Mouse (Mus musculus): ENCODE results near the gene Pde4b. TPM values are rescaled to one million over a fixed set of nuclear protein-coding genes. Genes with fewer than 3 reads are reported as not detected.

Gene Pde4b
- polyA plus RNA-seq, 1 experiment from 2014 or later: 6.8 TPM

- Histone ChIP-seq H3K9ac (ENCODE audit: low read length) (no peak overlapping the region), H3K4me1 (ENCODE audit: control insufficient read depth, insufficient read depth, low read length) (no peaks in the 10 kb centered on the region), H3K27me3 (ENCODE audit: control insufficient read depth, insufficient read depth, low read length) (no peaks in the 10 kb centered on the region), H3K4me2 (ENCODE audit: low read depth, severe bottlenecking) (no peak overlapping the region), H3K36me3 (ENCODE audit: control insufficient read depth, insufficient read depth, low read length) (no peaks in the 10 kb centered on the region), H3K4me3 (ENCODE audit: low read depth, low read length) (no peak overlapping the region), H3K9me3 (ENCODE audit: control insufficient read depth, low read length) (no peaks in the 10 kb centered on the region), H3K27ac (replicated peaks; ENCODE audit: low read depth, low read length) (no peak overlapping the region)
- DNase-seq (ENCODE audit: low spot score) (no peak), ATAC-seq (ENCODE audit: insufficient number of reproducible peaks, low FRiP score, low TSS enrichment, low read depth) (no peak)
- WGBS: 82% methylated on average over 2 of the region's 2 CpGs
Measured at GRCm38 (mm10) chr4:102518341-102518740, 431.0 kb downstream of the Pde4b start.

GRCm38 (mm10) chr4:102520669-102521261 is 433.4 kb downstream of the Pde4b start:
- H3K4me3 ChIP-seq (ENCODE audit: low read depth, low read length): no peak overlapping the region
- H3K4me1 ChIP-seq (ENCODE audit: control insufficient read depth, insufficient read depth, low read length): no peaks in the 10 kb centered on the region
- no peak overlapping the region for H3K4me2 ChIP-seq (ENCODE audit: low read depth, severe bottlenecking)
- H3K27ac ChIP-seq (replicated peaks; ENCODE audit: low read depth, low read length): no peak overlapping the region
- ATAC-seq (ENCODE audit: insufficient number of reproducible peaks, low FRiP score, low TSS enrichment, low read depth): no peak
- H3K9me3 ChIP-seq (ENCODE audit: control insufficient read depth, low read length): no peaks in the 10 kb centered on the region
- no peaks in the 10 kb centered on the region for H3K36me3 ChIP-seq (ENCODE audit: control insufficient read depth, insufficient read depth, low read length)
- no peak overlapping the region for H3K9ac ChIP-seq (ENCODE audit: low read length)
- no peak for DNase-seq (ENCODE audit: low spot score)
- 71% methylated on average over 8 of the region's 8 CpGs for WGBS
- H3K27me3 ChIP-seq (ENCODE audit: control insufficient read depth, insufficient read depth, low read length): no peaks in the 10 kb centered on the region

- 83% methylated on average over 6 of the region's 6 CpGs for WGBS
- ATAC-seq (ENCODE audit: insufficient number of reproducible peaks, low FRiP score, low TSS enrichment, low read depth) (no peak), DNase-seq (ENCODE audit: low spot score) (no peak)
- H3K9ac ChIP-seq (ENCODE audit: low read length): no peak overlapping the region
- no peaks in the 10 kb centered on the region for H3K4me1 ChIP-seq (ENCODE audit: control insufficient read depth, insufficient read depth, low read length)
- H3K27me3 ChIP-seq (ENCODE audit: control insufficient read depth, insufficient read depth, low read length): no peaks in the 10 kb centered on the region
- H3K27ac ChIP-seq (replicated peaks; ENCODE audit: low read depth, low read length): no peak overlapping the region
- no peak overlapping the region for H3K4me2 ChIP-seq (ENCODE audit: low read depth, severe bottlenecking)
- no peak overlapping the region for H3K4me3 ChIP-seq (ENCODE audit: low read depth, low read length)
- no peaks in the 10 kb centered on the region for H3K9me3 ChIP-seq (ENCODE audit: control insufficient read depth, low read length)
- no peaks in the 10 kb centered on the region for H3K36me3 ChIP-seq (ENCODE audit: control insufficient read depth, insufficient read depth, low read length)
Measured at GRCm38 (mm10) chr4:102521434-102521833, 434.1 kb downstream of the Pde4b start.

DNA sequence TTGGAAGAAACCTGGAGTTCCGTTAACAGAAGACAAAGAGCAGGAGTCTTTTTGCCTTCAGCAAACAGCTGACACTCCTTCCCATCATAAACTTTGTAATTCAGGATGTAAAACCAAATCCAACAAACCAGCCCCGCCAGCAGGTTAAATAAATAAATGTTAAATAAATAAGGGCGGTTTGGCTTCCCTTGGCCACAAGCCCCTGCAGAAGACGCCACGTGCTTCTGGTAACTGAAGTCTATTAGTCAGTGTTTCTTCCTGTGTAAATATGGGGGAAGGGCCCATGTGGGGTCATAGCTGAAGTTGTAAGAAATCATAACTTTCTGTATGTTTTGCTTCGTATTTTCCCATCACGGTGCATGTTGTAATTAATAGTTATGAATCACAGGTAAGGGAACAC is 440.0 kb downstream of the Pde4b start:
- WGBS: 83% methylated on average over 7 of the region's 7 CpGs
- H3K27me3 ChIP-seq (ENCODE audit: control insufficient read depth, insufficient read depth, low read length): no peaks in the 10 kb centered on the region
- ATAC-seq (ENCODE audit: insufficient number of reproducible peaks, low FRiP score, low TSS enrichment, low read depth) (no peak), DNase-seq (ENCODE audit: low spot score) (no peak)
- H3K4me2 ChIP-seq (ENCODE audit: low read depth, severe bottlenecking): no peak overlapping the region
- no peaks in the 10 kb centered on the region for H3K4me1 ChIP-seq (ENCODE audit: control insufficient read depth, insufficient read depth, low read length)
- no peak overlapping the region for H3K4me3 ChIP-seq (ENCODE audit: low read depth, low read length)
- no peaks in the 10 kb centered on the region for H3K9me3 ChIP-seq (ENCODE audit: control insufficient read depth, low read length)
- no peaks in the 10 kb centered on the region for H3K36me3 ChIP-seq (ENCODE audit: control insufficient read depth, insufficient read depth, low read length)
- H3K27ac ChIP-seq (replicated peaks; ENCODE audit: low read depth, low read length): no peak overlapping the region
- H3K9ac ChIP-seq (ENCODE audit: low read length): no peak overlapping the region

DNA sequence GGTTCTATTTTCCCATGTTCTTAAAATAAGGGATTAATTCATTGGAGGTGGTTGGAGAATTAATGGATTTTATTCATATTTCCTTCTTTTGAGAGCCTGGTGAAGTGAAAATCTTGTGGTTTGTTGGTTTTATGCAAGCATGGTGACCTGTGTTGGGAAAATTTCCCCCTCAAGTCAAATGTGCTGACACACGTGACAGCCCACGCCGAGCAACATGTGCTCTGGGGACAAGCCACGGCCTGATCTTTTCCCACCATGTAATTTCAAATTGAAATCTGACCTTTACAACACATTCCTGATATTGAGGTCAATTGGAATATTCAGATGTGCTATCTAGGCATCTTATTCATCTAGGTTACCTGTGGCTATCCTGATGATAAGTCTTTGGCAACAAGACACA is 443.5 kb downstream of the Pde4b start:
- Histone ChIP-seq H3K9ac (ENCODE audit: low read length) (no peak overlapping the region), H3K4me1 (ENCODE audit: control insufficient read depth, insufficient read depth, low read length) (no peaks in the 10 kb centered on the region)
- 85% methylated on average over 4 of the region's 4 CpGs for WGBS

DNA sequence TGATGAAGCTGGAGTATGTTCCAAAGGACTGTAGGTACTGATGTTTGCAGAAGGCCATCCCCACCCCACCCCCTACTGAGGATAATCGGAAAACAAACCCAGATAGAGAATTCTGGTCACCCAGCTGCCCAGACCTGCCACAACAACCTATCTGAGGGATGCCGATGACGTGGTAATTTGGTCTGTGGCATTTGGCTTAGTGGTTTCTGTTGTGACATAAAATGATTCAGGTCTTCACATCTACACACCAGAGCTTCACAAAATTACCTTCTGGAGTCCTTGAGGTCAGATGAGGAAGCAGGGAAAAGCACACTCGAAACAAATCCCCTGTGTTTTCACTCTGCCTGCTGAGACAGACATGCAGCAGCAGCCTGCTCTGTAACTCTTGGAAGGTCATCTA is 444.4 kb downstream of the Pde4b start:
- no peak overlapping the region for H3K27ac ChIP-seq (replicated peaks; ENCODE audit: low read depth, low read length)
- DNase-seq (ENCODE audit: low spot score) (no peak), ATAC-seq (ENCODE audit: insufficient number of reproducible peaks, low FRiP score, low TSS enrichment, low read depth) (no peak)
- no peaks in the 10 kb centered on the region for H3K9me3 ChIP-seq (ENCODE audit: control insufficient read depth, low read length)
- 63% methylated on average over 4 of the region's 4 CpGs for WGBS
- no peaks in the 10 kb centered on the region for H3K27me3 ChIP-seq (ENCODE audit: control insufficient read depth, insufficient read depth, low read length)
- H3K4me2 ChIP-seq (ENCODE audit: low read depth, severe bottlenecking): no peak overlapping the region
- no peaks in the 10 kb centered on the region for H3K4me1 ChIP-seq (ENCODE audit: control insufficient read depth, insufficient read depth, low read length)
- no peak overlapping the region for H3K9ac ChIP-seq (ENCODE audit: low read length)
- H3K36me3 ChIP-seq (ENCODE audit: control insufficient read depth, insufficient read depth, low read length): no peaks in the 10 kb centered on the region
- no peak overlapping the region for H3K4me3 ChIP-seq (ENCODE audit: low read depth, low read length)

More for the DNA sequence above, 443.5 kb downstream of the Pde4b start:
- H3K9me3 ChIP-seq (ENCODE audit: control insufficient read depth, low read length): no peaks in the 10 kb centered on the region
- H3K27ac ChIP-seq (replicated peaks; ENCODE audit: low read depth, low read length): no peak overlapping the region
- H3K36me3 ChIP-seq (ENCODE audit: control insufficient read depth, insufficient read depth, low read length): no peaks in the 10 kb centered on the region
- DNase-seq (ENCODE audit: low spot score): no peak
- no peak overlapping the region for H3K4me2 ChIP-seq (ENCODE audit: low read depth, severe bottlenecking)
- H3K4me3 ChIP-seq (ENCODE audit: low read depth, low read length): no peak overlapping the region
- H3K27me3 ChIP-seq (ENCODE audit: control insufficient read depth, insufficient read depth, low read length): no peaks in the 10 kb centered on the region
- no peak for ATAC-seq (ENCODE audit: insufficient number of reproducible peaks, low FRiP score, low TSS enrichment, low read depth)

GRCm38 (mm10) chr4:102533183-102534048 is 446.1 kb downstream of the Pde4b start:
- Histone ChIP-seq H3K9me3 (ENCODE audit: control insufficient read depth, low read length) (no peaks in the 10 kb centered on the region), H3K36me3 (ENCODE audit: control insufficient read depth, insufficient read depth, low read length) (no peaks in the 10 kb centered on the region), H3K27me3 (ENCODE audit: control insufficient read depth, insufficient read depth, low read length) (no peaks in the 10 kb centered on the region), H3K4me1 (ENCODE audit: control insufficient read depth, insufficient read depth, low read length) (no peaks in the 10 kb centered on the region), H3K4me3 (ENCODE audit: low read depth, low read length) (no peak overlapping the region), H3K4me2 (ENCODE audit: low read depth, severe bottlenecking) (no peak overlapping the region), H3K9ac (ENCODE audit: low read length) (no peak overlapping the region), H3K27ac (replicated peaks; ENCODE audit: low read depth, low read length) (no peak overlapping the region)
- no peak for DNase-seq (ENCODE audit: low spot score)
- WGBS: 81% methylated on average over 8 of the region's 8 CpGs
- no peak for ATAC-seq (ENCODE audit: insufficient number of reproducible peaks, low FRiP score, low TSS enrichment, low read depth)

DNA sequence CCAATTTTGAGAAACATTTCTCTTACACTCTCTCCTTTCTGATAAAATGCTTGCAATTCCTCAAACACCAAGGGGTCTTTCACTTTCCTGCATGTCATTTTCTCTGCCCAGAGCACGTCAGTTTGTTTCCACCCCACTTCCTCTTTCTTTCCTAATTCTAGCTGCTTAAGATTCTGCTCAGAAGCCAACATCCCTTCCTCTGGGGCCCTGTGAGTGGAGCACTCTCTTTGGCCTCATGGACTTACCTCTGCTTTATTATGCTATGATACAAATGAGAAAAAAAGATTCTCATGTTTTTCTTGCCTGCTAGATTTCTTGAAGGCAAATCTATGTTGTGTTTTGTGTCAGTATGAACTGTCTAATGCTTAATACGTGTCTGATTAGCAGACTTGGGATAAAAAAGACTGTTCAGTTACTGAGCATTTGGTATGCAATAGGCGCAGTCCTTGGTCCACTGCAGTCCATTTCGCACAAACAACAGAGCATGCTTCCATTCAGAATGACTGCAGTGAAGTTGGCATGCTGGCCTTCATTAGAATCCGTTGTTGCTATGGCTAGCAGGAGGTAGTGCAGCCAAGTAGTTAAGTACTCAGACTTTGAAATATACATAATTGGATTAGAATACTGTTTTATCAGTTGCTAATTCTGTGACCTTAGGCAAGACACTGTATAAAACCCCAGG is 446.8 kb downstream of the Pde4b start:
- Histone ChIP-seq H3K9me3 (ENCODE audit: control insufficient read depth, low read length) (no peaks in the 10 kb centered on the region), H3K27ac (replicated peaks; ENCODE audit: low read depth, low read length) (no peak overlapping the region), H3K4me1 (ENCODE audit: control insufficient read depth, insufficient read depth, low read length) (no peaks in the 10 kb centered on the region), H3K27me3 (ENCODE audit: control insufficient read depth, insufficient read depth, low read length) (no peaks in the 10 kb centered on the region), H3K4me2 (ENCODE audit: low read depth, severe bottlenecking) (no peak overlapping the region), H3K9ac (ENCODE audit: low read length) (no peak overlapping the region), H3K36me3 (ENCODE audit: control insufficient read depth, insufficient read depth, low read length) (no peaks in the 10 kb centered on the region), H3K4me3 (ENCODE audit: low read depth, low read length) (no peak overlapping the region)
- ATAC-seq (ENCODE audit: insufficient number of reproducible peaks, low FRiP score, low TSS enrichment, low read depth) (no peak), DNase-seq (ENCODE audit: low spot score) (no peak)
- WGBS: 79% methylated on average over 5 of the region's 5 CpGs
